Mouse (Mus musculus): ENCODE measurements at regions not wholly inside any gene's neighbourhood (a gene's known extent, or its start where the extent isn't known, plus 50 kb on each side); places are given as distances from the start of the nearest gene placed in this dataset.

- peak; percentile 25 to 26 for DNase-seq (ENCODE audit: low spot score in 2 of 2)
Observed at GRCm38 (mm10) chr10:72549564-72549963, 105.1 kb upstream of the Zwint start.

DNA sequence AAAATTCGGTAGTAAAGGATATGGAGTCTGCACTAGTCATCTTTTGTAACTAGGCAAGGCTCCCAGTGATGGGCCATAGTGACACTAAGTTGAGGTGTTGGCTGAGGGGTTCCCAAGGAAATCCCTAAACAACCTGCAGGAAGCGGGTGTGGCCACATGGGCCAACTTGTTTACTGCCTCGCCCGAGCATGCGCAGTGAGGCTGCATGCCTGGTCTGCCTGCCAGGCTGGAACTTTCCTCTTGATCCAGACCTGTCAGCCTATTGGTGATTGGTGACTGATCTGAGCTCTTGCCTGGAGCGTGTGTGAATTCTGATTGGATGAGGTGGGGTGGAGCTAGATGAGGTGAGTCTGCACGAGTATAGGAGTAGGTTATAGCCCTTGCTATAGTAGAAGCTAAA is 103.1 kb upstream of the Zwint start:
- DNase-seq (ENCODE audit: low spot score in 2 of 2), result no peak

GRCm38 (mm10) chr10:72573991-72574652 is 80.5 kb upstream of the Zwint start:
- no peak for DNase-seq (ENCODE audit: low spot score in 2 of 2)

GRCm38 (mm10) chr10:72577713-72578112 is 76.9 kb upstream of the Zwint start:
- DNase-seq (ENCODE audit: low spot score in 2 of 2), result no peak

GRCm38 (mm10) chr10:72578501-72578900 is 76.1 kb upstream of the Zwint start:
- DNase-seq (ENCODE audit: low spot score in 2 of 2), result no peak

DNA sequence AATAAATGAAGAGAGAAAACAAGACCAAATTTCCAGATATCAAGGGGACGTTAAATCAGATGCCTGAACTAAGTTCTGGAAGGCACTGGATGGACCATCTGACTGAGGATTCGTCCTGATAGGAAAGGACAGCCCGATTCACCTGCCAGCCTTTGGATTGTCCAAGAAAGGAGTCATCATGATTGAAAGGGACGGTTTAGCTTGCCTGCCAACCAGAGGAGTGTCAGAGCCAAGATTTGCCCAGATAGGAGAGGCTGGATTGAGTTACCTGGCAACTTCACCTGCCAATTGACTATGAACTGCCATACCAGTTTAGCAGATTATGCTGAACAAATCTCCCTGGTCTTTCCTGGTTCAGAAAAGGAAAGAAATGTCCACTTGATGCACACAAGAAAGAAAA is 73.3 kb upstream of the Zwint start:
- DNase-seq (ENCODE audit: low spot score in 2 of 2), result no peak

GRCm38 (mm10) chr10:72588561-72588960 is 66.1 kb upstream of the Zwint start:
- DNase-seq (ENCODE audit: low spot score in 2 of 2), result no peak

- no peak for DNase-seq (ENCODE audit: low spot score in 2 of 2)
Observed at GRCm38 (mm10) chr10:72593049-72593448, 61.6 kb upstream of the Zwint start.
